Comparison of ENCODE assay signal across 22 mouse cellular contexts in genomic region chr16:85712291-85712690, GRCm38 (mm10).
"Had no signal": no experiment of that assay in that cellular context is flagged by ENCODE, and none has a peak within 500 bp of the region (broad histone marks: within the 10 kb centered on the region; RNA-seq: fewer than 3 reads in every experiment).

No protein-coding gene starts in this region.

- H3K27me3 ChIP-seq: lung, embryonic 15.5 days; midbrain, embryonic 12.5 days; neural tube, embryonic 13.5 days; neural tube, embryonic 15.5 days had no signal

- H3K4me3 ChIP-seq: lung, embryonic 15.5 days; midbrain, embryonic 10.5 days; midbrain, embryonic 12.5 days; myocyte; neural tube, embryonic 13.5 days; neural tube, embryonic 15.5 days had no signal

- H3K27ac ChIP-seq: lung, embryonic 15.5 days; macrophage; midbrain, embryonic 10.5 days; midbrain, embryonic 12.5 days; neural tube, embryonic 13.5 days; neural tube, embryonic 15.5 days had no signal

- H3K4me1 ChIP-seq: lung, embryonic 15.5 days; midbrain, embryonic 10.5 days; midbrain, embryonic 12.5 days; neural tube, embryonic 13.5 days; neural tube, embryonic 15.5 days had no signal

- H3K36me3 ChIP-seq: lung, embryonic 15.5 days; midbrain, embryonic 10.5 days; midbrain, embryonic 12.5 days; neural tube, embryonic 13.5 days; neural tube, embryonic 15.5 days had no signal

- H3K9me3 ChIP-seq: lung, embryonic 15.5 days; midbrain, embryonic 10.5 days; midbrain, embryonic 12.5 days; neural tube, embryonic 13.5 days; neural tube, embryonic 15.5 days had no signal

- H3K9ac ChIP-seq: liver, postnatal 0 days; lung, embryonic 15.5 days; midbrain, embryonic 12.5 days; neural tube, embryonic 13.5 days; neural tube, embryonic 15.5 days had no signal

- DNase-seq: liver, postnatal 0 days; lung, adult 2 months; lung, postnatal 14 days; lung, postnatal 36 days; midbrain, embryonic 14.5 days; retina, postnatal 1 day; right cerebral cortex, adult 18-20 months; right cerebral cortex, postnatal 25 days; right cerebral cortex, postnatal 4 days; spleen, adult 18-20 months; thymus, adult 18-20 months; thymus, postnatal 14 days; thymus, postnatal 36 days had no signal

- ATAC-seq: liver, postnatal 0 days; lung, postnatal 0 days; midbrain, embryonic 16.5 days had no signal

- H3K4me2 ChIP-seq: lung, embryonic 15.5 days; midbrain, embryonic 12.5 days; neural tube, embryonic 13.5 days; neural tube, embryonic 15.5 days had no signal
